ENCODE assay signal across 7 mouse cellular contexts in genomic region chr7:24600941-24601597, GRCm38 (mm10). TPM values are rescaled to one million over a fixed set of nuclear protein-coding genes. Genes with fewer than 3 reads are reported as not detected.
DNase-seq lines count a peak whose midpoint lies in the region; ATAC-seq and TF ChIP-seq lines count a peak whose summit lies in the region.

No protein-coding gene starts in this region.

- peak; percentile 93 for ATAC-seq in midbrain, embryonic 13.5 days

- H3K36me3 ChIP-seq in embryonic facial prominence, embryonic 10.5 days (replicated peaks), result no peaks in the 10 kb centered on the region
- H3K36me3 ChIP-seq in limb, embryonic 10.5 days, result 0 out of 2 replicates have a peak, but pooled peaks cover 3% of the 10 kb centered on the region
- no peaks in the 10 kb centered on the region for H3K36me3 ChIP-seq in midbrain, embryonic 13.5 days
- no peaks in the 10 kb centered on the region for H3K36me3 ChIP-seq in small intestine, adult 2 months (ENCODE audit: control insufficient read depth, insufficient read depth, low read length)

- peak overlapping the region; percentile 37; the same call in 1 of the 2 replicates for H3K9ac ChIP-seq in midbrain, embryonic 13.5 days (replicated peaks)

- H3K4me1 ChIP-seq in embryonic facial prominence, embryonic 10.5 days, result 0 out of 2 replicates have a peak, but pooled peaks cover 3% of the 10 kb centered on the region
- H3K4me1 ChIP-seq in limb, embryonic 10.5 days, result no peaks in the 10 kb centered on the region
- peaks cover 9% of the 10 kb centered on the region; the same call in 1 of the 2 replicates for H3K4me1 ChIP-seq in midbrain, embryonic 13.5 days (replicated peaks)
- peaks cover 1% of the 10 kb centered on the region; the same call in 1 of the 2 replicates for H3K4me1 ChIP-seq in small intestine, adult 2 months (ENCODE audit: control insufficient read depth, insufficient read depth, insufficient read length, low read length)

- TF ChIP-seq POLR2A in small intestine, adult 2 months (IDR thresholded peaks at IDR 0.05; ENCODE audit: low read depth, low read length), result peak; percentile 13; the same call in 1 of the 2 replicates

- DNase-seq in adrenal gland, postnatal 10 days, result peak; percentile 98
- peak; percentile 93 for DNase-seq in embryonic facial prominence, embryonic 10.5 days (ENCODE audit: low spot score)
- DNase-seq in heart, adult 11 months, result peak; percentile 98
- peak; percentile 90 for DNase-seq in kidney, adult 11 months
- peak; percentile 94 for DNase-seq in limb, embryonic 10.5 days (ENCODE audit: low spot score)

- H3K27me3 ChIP-seq in embryonic facial prominence, embryonic 10.5 days (replicated peaks; ENCODE audit: low read depth, poor library complexity, severe bottlenecking), result peaks cover 5% of the 10 kb centered on the region
- no peaks in the 10 kb centered on the region; the same call in 1 of the 2 replicates for H3K27me3 ChIP-seq in limb, embryonic 10.5 days (ENCODE audit: low read depth, poor library complexity, severe bottlenecking)
- no peaks in the 10 kb centered on the region for H3K27me3 ChIP-seq in midbrain, embryonic 13.5 days
- no peaks in the 10 kb centered on the region for H3K27me3 ChIP-seq in small intestine, adult 2 months (ENCODE audit: control insufficient read depth, insufficient read depth, low read length)

- 7% methylated on average over 13 of the region's 13 CpGs for WGBS in embryonic facial prominence, embryonic 10.5 days
- 11% methylated on average over 13 of the region's 13 CpGs for WGBS in limb, embryonic 10.5 days
- 5% methylated on average over 13 of the region's 13 CpGs for WGBS in midbrain, embryonic 13.5 days
- 6% methylated on average over 13 of the region's 13 CpGs for WGBS in small intestine, adult 2 months

- no peak overlapping the region; the same call in 1 of the 2 replicates for H3K27ac ChIP-seq in embryonic facial prominence, embryonic 10.5 days (replicated peaks)
- no peak overlapping the region for H3K27ac ChIP-seq in limb, embryonic 10.5 days
- peak overlapping the region; percentile 27; the same call in 1 of the 2 replicates for H3K27ac ChIP-seq in midbrain, embryonic 13.5 days
- H3K27ac ChIP-seq in small intestine, adult 2 months (ENCODE audit: insufficient read depth, low read depth, low read length), result no peak overlapping the region

- peak overlapping the region; percentile 45 for H3K4me2 ChIP-seq in midbrain, embryonic 13.5 days (replicated peaks)

- peak overlapping the region; percentile 36; the same call in 1 of the 2 replicates for H3K4me3 ChIP-seq in embryonic facial prominence, embryonic 10.5 days
- H3K4me3 ChIP-seq in limb, embryonic 10.5 days, result no peak overlapping the region
- H3K4me3 ChIP-seq in midbrain, embryonic 13.5 days (replicated peaks), result peak overlapping the region; percentile 18; the same call in 1 of the 2 replicates
- H3K4me3 ChIP-seq in small intestine, adult 2 months (ENCODE audit: low read depth, low read length), result no peak overlapping the region

- TF ChIP-seq CTCF in small intestine, adult 2 months (IDR thresholded peaks at IDR 0.05; ENCODE audit: extremely low read depth, insufficient read length, insufficient replicate concordance, low read depth, low read length), result peak; percentile 100

- no peaks in the 10 kb centered on the region for H3K9me3 ChIP-seq in embryonic facial prominence, embryonic 10.5 days
- no peaks in the 10 kb centered on the region for H3K9me3 ChIP-seq in limb, embryonic 10.5 days (replicated peaks)
- no peaks in the 10 kb centered on the region for H3K9me3 ChIP-seq in midbrain, embryonic 13.5 days

RNA-seq across cellular contexts. Expression of gene Phldb3, which starts 9.5 kb away (rescaled TPM):
- 1 to 10 TPM; 3.6 TPM for total RNA-seq in adrenal gland, postnatal 10 days (2021)
- polyA plus RNA-seq in embryonic facial prominence, embryonic 10.5 days (2016; fragmentation: Nextera tagmentation; extraction: Ambion mirVana), result 0.10 TPM in 1 of 2 replicates, not detected in the other
- polyA plus RNA-seq in limb, embryonic 10.5 days (2016; fragmentation: Nextera tagmentation; extraction: Ambion mirVana), result 0.09 and 0.14 TPM in 2 replicates
- not detected in 2 replicates for polyA plus RNA-seq in midbrain, embryonic 13.5 days (2015; fragmentation: Nextera tagmentation; extraction: Ambion mirVana)
- 2.3 and 7.5 TPM in 2 replicates for polyA plus RNA-seq in small intestine, adult 2 months (2012; rRNA removed)

RNA-seq across cellular contexts. Expression of gene Zfp575, which starts 13.6 kb away (rescaled TPM):
- under 1 TPM; 0.54 to 0.73 TPM for total RNA-seq in adrenal gland, postnatal 10 days (2021)
- polyA plus RNA-seq in embryonic facial prominence, embryonic 10.5 days (2016; fragmentation: Nextera tagmentation; extraction: Ambion mirVana), result 2.0 and 2.1 TPM in 2 replicates
- 1.6 and 2.6 TPM in 2 replicates for polyA plus RNA-seq in limb, embryonic 10.5 days (2016; fragmentation: Nextera tagmentation; extraction: Ambion mirVana)
- 6.4 and 6.6 TPM in 2 replicates for polyA plus RNA-seq in midbrain, embryonic 13.5 days (2015; fragmentation: Nextera tagmentation; extraction: Ambion mirVana)
- 0.62 and 0.79 TPM in 2 replicates for polyA plus RNA-seq in small intestine, adult 2 months (2012; rRNA removed)

RNA-seq across cellular contexts. Expression of gene Ethe1, which starts 13.7 kb away (rescaled TPM):
- 10 to 100 TPM; 20.0 to 23.1 TPM for total RNA-seq in adrenal gland, postnatal 10 days (2021)
- 26.3 and 27.3 TPM in 2 replicates for polyA plus RNA-seq in embryonic facial prominence, embryonic 10.5 days (2016; fragmentation: Nextera tagmentation; extraction: Ambion mirVana)
- 27.1 and 31.9 TPM in 2 replicates for polyA plus RNA-seq in limb, embryonic 10.5 days (2016; fragmentation: Nextera tagmentation; extraction: Ambion mirVana)
- polyA plus RNA-seq in midbrain, embryonic 13.5 days (2015; fragmentation: Nextera tagmentation; extraction: Ambion mirVana), result 13.8 and 14.7 TPM in 2 replicates
- polyA plus RNA-seq in small intestine, adult 2 months (2012; rRNA removed), result 44.2 and 47.3 TPM in 2 replicates

RNA-seq across cellular contexts. Expression of gene Lypd3, which starts 35.3 kb away (rescaled TPM):
- under 1 TPM; 0.24 to 0.27 TPM for total RNA-seq in adrenal gland, postnatal 10 days (2021)
- 1.1 and 1.5 TPM in 2 replicates for polyA plus RNA-seq in embryonic facial prominence, embryonic 10.5 days (2016; fragmentation: Nextera tagmentation; extraction: Ambion mirVana)
- polyA plus RNA-seq in limb, embryonic 10.5 days (2016; fragmentation: Nextera tagmentation; extraction: Ambion mirVana), result 1.5 and 2.2 TPM in 2 replicates
- polyA plus RNA-seq in midbrain, embryonic 13.5 days (2015; fragmentation: Nextera tagmentation; extraction: Ambion mirVana), result not detected in 2 replicates
- 0.42 and 0.70 TPM in 2 replicates for polyA plus RNA-seq in small intestine, adult 2 months (2012; rRNA removed)

RNA-seq across cellular contexts. Expression of gene Xrcc1, which starts 55.0 kb away (rescaled TPM):
- total RNA-seq in adrenal gland, postnatal 10 days (2021), result 10 to 100 TPM; 37.4 to 48.6 TPM
- 169 TPM in 2 replicates for polyA plus RNA-seq in embryonic facial prominence, embryonic 10.5 days (2016; fragmentation: Nextera tagmentation; extraction: Ambion mirVana)
- polyA plus RNA-seq in limb, embryonic 10.5 days (2016; fragmentation: Nextera tagmentation; extraction: Ambion mirVana), result 163 and 182 TPM in 2 replicates
- 65.8 and 71.4 TPM in 2 replicates for polyA plus RNA-seq in midbrain, embryonic 13.5 days (2015; fragmentation: Nextera tagmentation; extraction: Ambion mirVana)
- 12.3 and 24.7 TPM in 2 replicates for polyA plus RNA-seq in small intestine, adult 2 months (2012; rRNA removed)

Comparison
In these comparisons a context has a peak if more than half of its experiments do, and no peak if none do; other contexts are left out.
1. H3K4me3 ChIP-seq: peak in embryonic facial prominence, embryonic 10.5 days (single experiment) and midbrain, embryonic 13.5 days (single experiment); none in limb, embryonic 10.5 days (single experiment) and small intestine, adult 2 months (single experiment).
2. Peak in every context shown above with its lines, with median percentiles within 50 percentile points of each other: DNase-seq.